Mouse (Mus musculus) thymus, adult 18-20 months (tissue): Measurements from ENCODE around the gene Hbq1b.

Experiments
- DNase-seq, 2 experiments: peaks; one replicate each; pipeline ENCODE4 v3.0.0; 2022; ENCODE audit warnings: mixed read lengths in 2 of 2

Gene Hbq1b

GRCm38 (mm10) chr11:32286695-32287492 is at the start of gene Hbq1b:
Gene Hbq1b, plus strand, starts transcription at chr11:32286965.
- DNase-seq = peak; percentile 41 to 48

GRCm38 (mm10) chr11:32237411-32237795 is 49.4 kb upstream of the Hbq1b start:
- DNase-seq = no peak

GRCm38 (mm10) chr11:32238093-32238860 is 48.5 kb upstream of the Hbq1b start:
- peak; percentile 40 to 46 for DNase-seq

GRCm38 (mm10) chr11:32241391-32241790 is 45.4 kb upstream of the Hbq1b start:
- no peak for DNase-seq

- no peak for DNase-seq
Observed at GRCm38 (mm10) chr11:32242209-32242608, 44.6 kb upstream of the Hbq1b start.

- DNase-seq = no peak
Observed at GRCm38 (mm10) chr11:32243205-32243955, 43.4 kb upstream of the Hbq1b start.

- DNase-seq = no peak
Observed at GRCm38 (mm10) chr11:32244064-32244463, 42.7 kb upstream of the Hbq1b start.

GRCm38 (mm10) chr11:32244617-32245016 is 42.1 kb upstream of the Hbq1b start:
- DNase-seq = no peak

GRCm38 (mm10) chr11:32245614-32246013 is 41.2 kb upstream of the Hbq1b start:
- no peak for DNase-seq

- no peak for DNase-seq
Observed at GRCm38 (mm10) chr11:32247068-32247467, 39.7 kb upstream of the Hbq1b start.

GRCm38 (mm10) chr11:32248350-32248749 is 38.4 kb upstream of the Hbq1b start:
- no peak for DNase-seq

GRCm38 (mm10) chr11:32250880-32251763 is 35.6 kb upstream of the Hbq1b start:
- DNase-seq = no peak

- DNase-seq = no peak
Observed at GRCm38 (mm10) chr11:32253121-32253520, 33.6 kb upstream of the Hbq1b start.

- no peak for DNase-seq
Observed at GRCm38 (mm10) chr11:32256146-32256545, 30.6 kb upstream of the Hbq1b start.

GRCm38 (mm10) chr11:32256566-32256965 is 30.2 kb upstream of the Hbq1b start:
- no peak for DNase-seq

- no peak for DNase-seq
Observed at GRCm38 (mm10) chr11:32262674-32263415, 23.9 kb upstream of the Hbq1b start.

GRCm38 (mm10) chr11:32265117-32265738 is 21.5 kb upstream of the Hbq1b start:
- no peak for DNase-seq

- DNase-seq = no peak
Observed at GRCm38 (mm10) chr11:32266194-32266593, 20.6 kb upstream of the Hbq1b start.

GRCm38 (mm10) chr11:32266776-32267175 is 20.0 kb upstream of the Hbq1b start:
- DNase-seq = no peak

GRCm38 (mm10) chr11:32267188-32267884 is 19.4 kb upstream of the Hbq1b start, which contains the start of gene Nprl3:
Gene Nprl3, minus strand, starts transcription at chr11:32267707.
- DNase-seq = peak; percentile 93
